Mouse (Mus musculus): Measurements from ENCODE around the gene Sh3bp5l.
"Not testable (repeated sequence)": the region's sequence is repeated elsewhere in the genome, so short reads cannot be mapped to it uniquely, and the experiment has no call there.

The Sh3bp5l gene

DNA sequence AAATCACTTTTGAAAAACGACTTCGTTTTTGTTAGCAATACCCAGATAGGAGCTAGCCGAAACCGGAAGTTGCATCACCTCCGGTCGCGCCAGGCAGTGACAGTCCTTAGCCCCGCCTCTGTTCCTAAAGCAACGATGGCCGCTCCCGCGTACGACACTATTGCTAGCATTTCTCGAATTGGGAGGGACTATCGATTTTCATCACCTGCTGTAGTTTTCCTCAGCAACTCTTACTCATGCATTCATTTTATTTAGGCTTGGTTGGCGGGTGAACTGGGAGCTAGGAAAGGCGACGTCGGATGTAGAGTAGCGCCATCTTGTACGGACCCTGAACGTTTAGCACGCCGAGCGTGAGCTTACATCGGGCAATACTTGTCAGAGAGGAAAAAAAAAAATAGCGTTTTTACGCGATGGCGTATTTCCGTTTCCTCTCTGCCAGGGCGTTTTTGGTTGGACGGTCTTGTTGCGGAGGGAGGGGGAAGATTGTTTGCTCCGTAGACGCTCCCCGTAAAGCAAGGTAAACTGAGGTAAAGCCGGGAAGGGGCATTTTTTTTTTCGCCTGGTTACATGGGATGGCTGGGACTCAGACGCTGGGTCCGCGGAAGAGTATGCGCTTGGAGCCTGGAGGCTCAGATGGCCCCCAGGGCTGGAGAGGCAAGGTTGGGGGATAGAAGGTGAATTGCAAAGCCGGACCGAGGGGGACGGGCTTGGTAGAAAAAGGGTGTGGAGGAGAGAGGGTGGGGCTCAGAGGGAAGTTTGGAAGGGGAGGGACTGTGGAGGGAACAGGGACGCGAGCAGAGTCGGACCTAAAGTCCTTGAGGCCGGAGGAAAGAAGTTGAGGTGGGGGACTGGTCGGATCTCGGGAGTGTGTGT is at the start of gene Sh3bp5l, which contains the start of gene Zfp672:
Sh3bp5l (plus strand) TSS at position 449 of the 873 bp plus-strand sequence.
Zfp672 (minus strand) TSS at position 64 of the 873 bp plus-strand sequence.
- in situ Hi-C loops (cut with MboI; ENCODE audit: low sequenced_read_pairs): no loop called here

DNA sequence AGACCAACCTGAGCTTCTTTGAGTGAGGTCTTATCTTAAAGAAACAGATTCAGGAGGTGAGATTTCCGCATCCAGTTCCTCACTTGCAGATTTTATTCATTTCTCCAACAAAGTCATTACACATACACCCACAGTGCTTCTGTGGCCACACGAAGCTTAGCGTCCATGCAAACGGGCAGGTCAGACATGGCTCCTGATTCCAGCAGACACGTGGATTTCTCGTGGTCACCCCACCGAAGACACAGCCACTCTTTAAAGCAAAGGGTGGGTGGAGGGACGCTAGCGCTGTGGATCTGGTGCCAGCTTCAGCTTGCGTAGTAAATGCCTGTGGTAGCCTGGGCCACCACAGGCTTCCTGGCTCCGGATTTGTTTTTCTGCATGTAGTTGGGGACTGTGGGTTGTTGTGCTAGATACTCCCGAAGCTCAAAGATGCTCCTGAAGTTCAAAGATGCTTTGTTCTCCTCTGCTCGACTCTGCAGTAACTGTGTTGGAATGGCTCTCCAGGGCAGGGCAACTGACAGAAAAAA is 48.5 kb upstream of the Sh3bp5l start:
- in situ Hi-C loops (cut with MboI; ENCODE audit: low sequenced_read_pairs): no loop called here

DNA sequence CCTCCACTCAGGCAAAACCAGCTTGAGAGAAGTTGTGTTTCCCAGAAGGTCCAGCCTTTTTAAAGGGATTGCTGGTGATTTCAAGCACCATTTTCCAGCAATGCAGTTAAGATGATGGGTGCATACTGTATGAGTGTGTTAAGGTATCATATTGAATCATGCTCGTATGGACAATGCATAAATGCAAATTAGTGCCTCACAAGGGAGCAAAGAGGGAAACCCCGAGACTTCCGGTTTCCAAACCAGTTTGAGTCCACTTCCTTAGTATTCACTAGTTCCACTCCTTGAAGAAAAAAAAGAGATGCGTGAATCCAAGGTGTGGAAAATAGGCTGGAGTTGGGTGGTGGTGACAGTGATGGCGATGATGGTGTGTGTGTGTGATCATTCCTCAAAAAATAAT is 48.0 kb upstream of the Sh3bp5l start:
- in situ Hi-C loops (cut with MboI; ENCODE audit: low sequenced_read_pairs): no loop called here

GRCm38 (mm10) chr11:58289992-58290682 is 40.4 kb upstream of the Sh3bp5l start:
- in situ Hi-C loops (cut with MboI; ENCODE audit: low sequenced_read_pairs): no loop called here

DNA sequence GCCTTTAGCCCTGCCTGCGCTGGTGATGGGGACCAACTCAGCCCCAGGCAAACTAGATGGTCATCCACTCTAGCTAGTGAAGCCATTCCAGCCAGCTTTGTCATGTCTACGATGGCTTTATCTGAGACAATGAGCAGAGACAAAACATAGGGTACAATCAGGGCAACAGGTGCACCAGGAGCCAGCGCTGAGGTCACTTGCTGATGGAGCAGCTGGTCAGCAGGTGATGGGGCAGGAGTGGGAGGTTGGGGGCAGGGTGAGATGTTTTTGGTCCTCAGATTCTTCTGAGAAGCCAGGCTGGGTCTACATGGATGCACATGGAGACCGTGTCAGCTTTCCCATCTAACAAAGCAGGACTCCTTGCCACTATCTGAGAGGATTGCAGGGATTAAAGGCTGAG is 39.7 kb upstream of the Sh3bp5l start:
- in situ Hi-C loops (cut with MboI; ENCODE audit: low sequenced_read_pairs): no loop called here

DNA sequence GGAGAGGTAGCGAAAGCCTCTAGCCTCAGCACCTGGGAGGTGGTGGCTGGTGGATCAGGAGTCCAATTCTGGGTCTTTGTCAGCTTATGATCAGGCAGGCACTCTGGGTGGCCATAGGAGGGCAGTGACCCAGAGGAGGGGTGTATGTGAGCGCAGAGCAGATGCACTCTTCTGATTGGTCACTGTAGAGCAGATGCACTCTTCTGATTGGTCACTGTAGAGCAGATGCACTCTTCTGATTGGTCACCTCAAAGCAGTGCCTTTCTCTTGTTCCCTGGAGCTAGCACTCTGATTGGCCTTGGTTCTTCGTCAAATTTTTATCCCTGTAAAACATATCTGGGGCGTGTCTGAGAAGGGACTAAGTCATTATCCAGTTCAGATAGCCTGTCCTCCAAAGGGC is 37.7 kb upstream of the Sh3bp5l start:
- in situ Hi-C loops (cut with MboI; ENCODE audit: low sequenced_read_pairs): no loop called here

GRCm38 (mm10) chr11:58297396-58297795 is 33.1 kb upstream of the Sh3bp5l start:
- in situ Hi-C loops (cut with MboI; ENCODE audit: low sequenced_read_pairs): no loop called here

- in situ Hi-C loops (cut with MboI; ENCODE audit: low sequenced_read_pairs): no loop called here
Measured at GRCm38 (mm10) chr11:58301057-58301456, 29.5 kb upstream of the Sh3bp5l start.

DNA sequence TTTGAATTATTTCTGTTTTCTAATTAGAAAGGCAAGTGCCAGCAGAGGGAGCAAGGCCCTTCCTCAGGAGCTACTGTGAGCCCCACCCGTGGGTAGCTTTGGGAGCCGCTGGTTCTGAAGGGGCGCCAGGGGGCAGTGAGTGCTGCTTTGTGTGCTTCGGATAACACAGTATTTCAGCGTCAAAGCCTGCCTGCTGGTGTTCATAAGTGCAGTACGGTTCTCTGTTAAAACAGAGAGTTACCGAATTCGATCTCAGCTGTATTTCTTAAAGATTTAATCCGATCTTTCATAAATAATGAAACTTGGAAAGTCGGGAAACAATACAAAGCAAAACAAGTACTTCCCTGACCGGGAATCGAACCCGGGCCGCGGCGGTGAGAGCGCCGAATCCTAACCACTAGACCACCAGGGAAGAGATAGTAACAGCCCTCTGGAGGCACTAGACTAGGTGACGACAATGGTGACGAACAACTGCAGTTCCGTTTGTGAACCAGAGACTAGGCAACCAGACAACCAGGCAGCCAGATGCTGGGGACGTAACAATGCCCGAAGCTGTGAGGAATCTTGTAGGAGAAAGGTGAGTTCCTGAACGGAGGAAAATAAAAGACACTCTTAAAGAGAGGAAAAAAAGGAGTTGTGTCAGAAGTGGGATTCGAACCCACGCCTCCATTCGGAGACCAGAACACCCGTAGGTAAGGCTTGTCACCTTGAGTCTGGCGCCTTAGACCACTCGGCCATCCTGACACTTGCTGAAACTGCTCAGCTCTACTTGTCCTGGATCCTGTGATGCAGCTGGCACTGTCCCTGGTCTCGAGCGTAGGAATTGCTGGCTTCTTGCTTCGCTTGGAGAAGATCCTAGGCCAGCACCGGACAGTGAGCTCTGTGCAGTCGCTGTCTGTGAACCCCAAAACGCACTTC is 28.4 kb upstream of the Sh3bp5l start:
- in situ Hi-C loops (cut with MboI; ENCODE audit: low sequenced_read_pairs): no loop called here

DNA sequence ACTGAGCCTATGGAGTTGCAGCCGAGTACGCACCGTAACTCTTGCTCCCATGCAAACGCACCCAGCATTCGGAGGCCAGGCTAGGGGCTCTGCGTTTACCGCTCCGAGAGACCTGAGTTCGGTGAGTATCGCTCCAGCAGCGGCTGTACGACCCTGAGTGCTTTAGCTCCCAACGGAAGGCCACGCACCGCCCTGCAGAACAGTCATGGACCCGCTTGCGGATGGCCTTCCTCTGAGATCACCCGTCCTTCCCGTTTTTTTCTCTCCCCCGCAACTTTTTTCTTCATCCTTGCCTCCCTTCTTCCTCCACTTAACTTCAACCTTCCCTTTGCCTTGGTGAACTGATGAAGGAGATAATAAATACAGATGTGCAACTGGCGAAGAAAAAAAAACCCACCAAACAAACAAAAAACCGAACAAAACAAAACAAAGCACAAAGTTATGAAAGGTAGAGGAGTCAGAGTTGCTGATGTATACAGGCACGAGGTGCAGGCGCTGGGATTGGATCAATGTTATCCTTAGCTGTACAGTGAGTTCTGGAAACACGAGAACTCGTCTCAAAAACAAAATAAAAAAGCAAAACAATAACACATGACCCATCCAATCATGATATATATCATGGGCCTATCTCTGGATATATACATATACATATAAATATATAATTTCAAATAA is 27.6 kb upstream of the Sh3bp5l start:
- in situ Hi-C loops (cut with MboI; ENCODE audit: low sequenced_read_pairs): no loop called here

DNA sequence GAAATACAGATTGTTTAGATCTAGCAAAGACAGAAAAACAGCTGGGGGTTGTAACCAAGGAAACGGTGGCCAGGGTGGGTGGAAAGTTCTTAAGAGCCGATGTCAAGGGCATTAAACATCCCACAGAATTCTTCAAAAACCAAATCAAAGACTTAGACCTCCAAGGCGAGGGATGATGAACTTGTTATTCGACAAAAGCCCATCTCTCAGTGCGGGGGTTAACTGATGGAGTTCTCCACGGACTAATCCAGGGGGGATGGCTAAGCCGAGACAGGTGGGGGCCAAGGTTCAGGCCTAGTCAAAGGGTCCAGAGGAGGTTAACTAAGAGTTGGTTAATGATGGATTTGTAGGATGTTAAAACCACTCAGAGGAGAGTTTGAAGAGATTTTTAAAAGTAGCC is 26.9 kb upstream of the Sh3bp5l start:
- in situ Hi-C loops (cut with MboI; ENCODE audit: low sequenced_read_pairs): no loop called here

DNA sequence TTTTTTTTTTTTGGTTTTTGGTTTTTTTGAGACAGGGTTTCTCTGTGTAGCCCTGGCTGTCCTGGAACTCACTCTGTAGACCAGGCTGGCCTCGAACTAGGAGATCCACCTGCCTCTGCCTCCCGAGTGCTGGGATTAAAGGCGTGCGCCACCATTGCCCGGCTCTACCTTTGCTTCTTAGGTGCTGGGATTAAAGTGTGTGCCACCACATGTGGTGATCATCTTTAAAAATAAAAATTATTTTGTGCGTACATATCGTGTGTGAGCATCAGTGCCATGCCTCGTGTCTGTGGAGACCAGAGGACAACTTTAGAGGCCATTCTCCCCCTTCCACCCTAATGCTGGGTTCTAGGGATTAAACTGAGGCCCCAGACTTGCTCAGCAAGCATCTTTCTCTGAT is 25.2 kb upstream of the Sh3bp5l start:
- in situ Hi-C loops (cut with MboI; ENCODE audit: low sequenced_read_pairs): not testable (repeated sequence)

DNA sequence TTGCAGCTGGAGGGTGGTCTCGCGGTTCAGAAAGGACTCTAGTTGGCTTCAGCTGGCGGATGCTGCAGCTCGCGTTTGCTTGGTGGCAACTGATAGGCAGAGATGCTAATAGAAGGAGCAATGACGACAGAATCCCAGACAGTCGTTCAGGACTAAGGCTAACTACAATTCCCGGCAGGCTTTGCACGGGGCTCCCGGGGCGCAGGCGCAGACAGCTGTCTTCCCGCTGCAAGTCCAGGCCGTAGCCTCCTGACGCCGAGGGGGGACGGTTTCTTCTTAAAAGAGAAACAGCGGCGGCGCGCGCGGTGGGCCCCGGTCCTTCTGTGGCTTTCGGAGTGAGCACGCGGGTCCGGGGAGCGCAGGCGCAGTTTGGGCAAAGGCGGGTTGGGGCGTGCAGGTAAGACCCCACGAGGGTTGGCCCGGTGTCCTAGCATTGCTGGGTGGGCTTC is 23.6 kb upstream of the Sh3bp5l start, which contains the start of gene Zfp692:
Zfp692 (plus strand) TSS at position 210 of the 449 bp plus-strand sequence.
- in situ Hi-C loops (cut with MboI; ENCODE audit: low sequenced_read_pairs): no loop called here

- in situ Hi-C loops (cut with MboI; ENCODE audit: low sequenced_read_pairs): no loop called here
Measured at GRCm38 (mm10) chr11:58307411-58308080, 23.0 kb upstream of the Sh3bp5l start.

DNA sequence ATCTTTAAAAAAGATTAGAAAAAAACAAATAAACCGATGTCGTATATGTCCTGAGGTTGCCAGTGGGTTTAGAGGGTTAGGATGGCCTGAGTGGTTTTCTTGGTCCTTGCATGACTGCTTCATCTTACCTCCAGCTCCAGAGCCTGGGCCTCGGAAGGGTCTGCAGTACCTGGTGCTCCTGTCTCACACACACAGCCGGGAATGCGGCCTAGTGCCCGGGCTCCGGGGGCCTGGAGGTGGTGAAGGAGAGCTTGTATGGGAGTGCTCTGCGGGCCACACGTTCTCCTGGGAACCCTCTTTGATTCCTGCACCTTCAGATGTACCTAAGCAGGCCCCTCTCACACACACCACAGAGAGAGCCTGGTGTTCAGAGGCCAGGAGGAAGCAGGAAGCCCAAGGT is 21.9 kb upstream of the Sh3bp5l start:
- in situ Hi-C loops (cut with MboI; ENCODE audit: low sequenced_read_pairs): no loop called here

- in situ Hi-C loops (cut with MboI; ENCODE audit: low sequenced_read_pairs): no loop called here
Measured at GRCm38 (mm10) chr11:58314069-58314468, 16.5 kb upstream of the Sh3bp5l start.

DNA sequence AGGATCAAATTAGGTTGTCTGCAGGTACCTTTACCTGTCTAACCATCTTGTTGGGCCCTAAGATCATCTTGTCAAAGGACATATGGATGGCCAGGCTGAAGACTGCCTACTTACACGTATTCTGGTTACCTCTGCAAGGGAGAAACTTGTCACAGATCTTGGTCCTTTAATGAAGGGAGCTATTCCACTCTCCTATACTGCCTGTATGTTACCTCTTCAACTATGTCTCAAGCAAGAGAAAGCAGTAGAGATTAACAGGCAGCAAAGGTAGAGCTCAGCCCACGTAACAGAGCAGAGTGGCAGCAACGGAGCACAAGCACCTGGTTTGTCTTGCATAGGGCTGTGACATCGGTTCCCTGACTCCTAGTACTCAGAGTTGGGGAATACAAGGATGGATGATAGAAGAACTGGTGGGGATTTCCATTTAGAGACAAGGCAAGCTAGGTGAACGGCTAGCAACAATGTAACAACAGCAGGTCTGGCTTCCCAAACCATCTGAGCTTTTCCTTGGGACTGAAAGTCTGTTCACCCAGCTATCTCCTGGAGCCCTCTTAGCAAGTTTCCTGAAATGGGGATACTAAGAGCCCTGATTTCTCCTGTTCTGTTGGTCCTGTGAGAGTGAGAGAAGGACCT is 14.9 kb upstream of the Sh3bp5l start:
- in situ Hi-C loops (cut with MboI; ENCODE audit: low sequenced_read_pairs): no loop called here

GRCm38 (mm10) chr11:58316344-58316743 is 14.2 kb upstream of the Sh3bp5l start:
- in situ Hi-C loops (cut with MboI; ENCODE audit: low sequenced_read_pairs): no loop called here

- in situ Hi-C loops (cut with MboI; ENCODE audit: low sequenced_read_pairs): no loop called here
Measured at GRCm38 (mm10) chr11:58316768-58317390, 13.6 kb upstream of the Sh3bp5l start.
